Mouse (Mus musculus): Measurements from ENCODE around the gene 2810006K23Rik.
A peak's percentile ranks its signal among the peaks of the same experiment; 100 is the strongest.
"Not testable (repeated sequence)": the region's sequence is repeated elsewhere in the genome, so short reads cannot be mapped to it uniquely, and the experiment has no call there.

2810006K23Rik gene

GRCm38 (mm10) chr5:124327510-124328364, at the start of gene 2810006K23Rik, which contains the start of gene Mphosph9:
Gene 2810006K23Rik, plus strand, starts transcription at chr5:124328089.
Gene Mphosph9, minus strand, starts transcription at chr5:124327972.
- peak; percentile 99 to 100 for DNase-seq

GRCm38 (mm10) chr5:124282854-124283253, 45.0 kb upstream of the 2810006K23Rik start:
- DNase-seq = no peak

- DNase-seq = peak; percentile 20 to 56
These were observed 43.6 kb upstream of the 2810006K23Rik start for GRCm38 (mm10) chr5:124284330-124284729.

GRCm38 (mm10) chr5:124287616-124288247, 40.2 kb upstream of the 2810006K23Rik start:
- DNase-seq = no peak

- no peak for DNase-seq
These were observed 37.7 kb upstream of the 2810006K23Rik start for GRCm38 (mm10) chr5:124290216-124290615.

- DNase-seq = no peak
These were observed 33.9 kb upstream of the 2810006K23Rik start for GRCm38 (mm10) chr5:124293967-124294366.

GRCm38 (mm10) chr5:124296475-124296874, 31.4 kb upstream of the 2810006K23Rik start:
- peak in 1 of 2 experiments; percentile 1 for DNase-seq

- peak in 1 of 2 experiments; percentile 26 for DNase-seq
These were observed 28.6 kb upstream of the 2810006K23Rik start for GRCm38 (mm10) chr5:124299307-124299706.

GRCm38 (mm10) chr5:124300132-124300531, 27.8 kb upstream of the 2810006K23Rik start:
- DNase-seq = no peak

GRCm38 (mm10) chr5:124302853-124303252, 25.0 kb upstream of the 2810006K23Rik start:
- DNase-seq = not testable (repeated sequence)

- no peak for DNase-seq
These were observed 18.7 kb upstream of the 2810006K23Rik start for GRCm38 (mm10) chr5:124309155-124309554.

- no peak for DNase-seq
These were observed 17.8 kb upstream of the 2810006K23Rik start for GRCm38 (mm10) chr5:124310091-124310490.

- DNase-seq = no peak
These were observed 12.4 kb upstream of the 2810006K23Rik start for GRCm38 (mm10) chr5:124315498-124315897.

GRCm38 (mm10) chr5:124315941-124316340, 11.9 kb upstream of the 2810006K23Rik start:
- DNase-seq = no peak

GRCm38 (mm10) chr5:124317648-124318047, 10.2 kb upstream of the 2810006K23Rik start:
- DNase-seq = no peak

- no peak for DNase-seq
These were observed 1.1 kb upstream of the 2810006K23Rik start for GRCm38 (mm10) chr5:124326829-124327228.

GRCm38 (mm10) chr5:124330086-124330485, 2.2 kb downstream of the 2810006K23Rik start:
- no peak for DNase-seq

- peak; percentile 69 to 75 for DNase-seq
These were observed 6.5 kb downstream of the 2810006K23Rik start for GRCm38 (mm10) chr5:124334392-124334791.

- DNase-seq = no peak
These were observed 9.2 kb downstream of the 2810006K23Rik start for GRCm38 (mm10) chr5:124337103-124337502.

- DNase-seq = peak; percentile 44 to 54
These were observed 10.0 kb downstream of the 2810006K23Rik start for GRCm38 (mm10) chr5:124337909-124338308.

GRCm38 (mm10) chr5:124338791-124339190, 10.9 kb downstream of the 2810006K23Rik start:
- no peak for DNase-seq

- DNase-seq = peak in 1 of 2 experiments; percentile 62
These were observed 14.0 kb downstream of the 2810006K23Rik start for GRCm38 (mm10) chr5:124341753-124342339.

- DNase-seq = no peak
These were observed 15.0 kb downstream of the 2810006K23Rik start for GRCm38 (mm10) chr5:124342897-124343296.

Data from kidney, postnatal 36 days (tissue).